Mouse (Mus musculus) T-cell, adult 66 days (primary cell): Measurements from ENCODE around the gene Sod3. TPM values are rescaled to one million over a fixed set of nuclear protein-coding genes. Genes with fewer than 3 reads are reported as not detected.

ENCODE experiments used
- total RNA-seq, 2 experiments: library from RNA; stranded (reverse); gene quantifications; 3 replicates in 1 of 2; 4 replicates in 1 of 2; pipeline ENCODE4 v1.2.4; 2023

Gene Sod3
- total RNA-seq: not detected

GRCm38 (mm10) chr5:52363468-52364150, at the start of gene Sod3:
Gene Sod3, plus strand, starts transcription at chr5:52363791.

Other genes with a start within 250 kb of the Sod3 start
- 100 to 1,000 TPM; 284 to 304 TPM for gene Dhx15, start 173.3 kb upstream of the Sod3 start, total RNA-seq
- not detected for gene Ccdc149, start 107.7 kb downstream of the Sod3 start, total RNA-seq
- gene Lgi2, start 202.7 kb downstream of the Sod3 start, total RNA-seq: not detected